Mouse (Mus musculus) embryonic fibroblast, embryonic 13.5 days (primary cell): ENCODE results near the gene Cct8l1.

Experiments
- CTCF ChIP-seq: IDR thresholded peaks from 2 replicates; pipeline ENCODE4 v1.5.1; 2011; ENCODE audit warnings: mild to moderate bottlenecking, control low read depth, low read length, moderate library complexity, borderline replicate concordance; ENCODE audit not compliant: insufficient read depth
- POLR2A ChIP-seq: IDR thresholded peaks from 2 replicates; pipeline ENCODE4 v1.6.1; 2011; ENCODE audit warnings: low read depth, mild to moderate bottlenecking, control low read depth, low read length, moderate library complexity

GRCm38 (mm10) chr5:25536451-25536850 is 20.6 kb downstream of the Cct8l1 start:
- no peak for TF ChIP-seq POLR2A
- no peak for TF ChIP-seq CTCF
